Mouse (Mus musculus): ENCODE measurements around the gene Tro.

The Tro gene

GRCm38 (mm10) chrX:150656908-150657796 lies at the start of gene Tro:
TSS of gene Tro (minus strand) at chrX:150657583.
- peak; percentile 71 for DNase-seq

- no peak for DNase-seq
These were observed 20.1 kb upstream of the Tro start for GRCm38 (mm10) chrX:150677505-150677904.

- peak; percentile 43 for DNase-seq
These were observed 5.4 kb upstream of the Tro start for GRCm38 (mm10) chrX:150662809-150663208.

GRCm38 (mm10) chrX:150657797-150658118 lies 375 bp upstream of the Tro start:
- DNase-seq, result no peak

GRCm38 (mm10) chrX:150656122-150656907 lies 1.1 kb downstream of the Tro start:
- DNase-seq, result peak; percentile 65

- DNase-seq, result no peak
These were observed 21.0 kb downstream of the Tro start for GRCm38 (mm10) chrX:150636421-150636820.

- no peak for DNase-seq
These were observed 58.5 kb downstream of the Tro start for GRCm38 (mm10) chrX:150598882-150599281.
